Mouse (Mus musculus): ENCODE measurements at regions not wholly inside any gene's neighbourhood (a gene's known extent, or its start where the extent isn't known, plus 50 kb on each side); places are given as distances from the start of the nearest gene placed in this dataset.

- DNase-seq (ENCODE audit: low spot score in 2 of 2), result no peak
These were observed 815.6 kb downstream of the Car8 start for GRCm38 (mm10) chr4:7423204-7423603.

DNA sequence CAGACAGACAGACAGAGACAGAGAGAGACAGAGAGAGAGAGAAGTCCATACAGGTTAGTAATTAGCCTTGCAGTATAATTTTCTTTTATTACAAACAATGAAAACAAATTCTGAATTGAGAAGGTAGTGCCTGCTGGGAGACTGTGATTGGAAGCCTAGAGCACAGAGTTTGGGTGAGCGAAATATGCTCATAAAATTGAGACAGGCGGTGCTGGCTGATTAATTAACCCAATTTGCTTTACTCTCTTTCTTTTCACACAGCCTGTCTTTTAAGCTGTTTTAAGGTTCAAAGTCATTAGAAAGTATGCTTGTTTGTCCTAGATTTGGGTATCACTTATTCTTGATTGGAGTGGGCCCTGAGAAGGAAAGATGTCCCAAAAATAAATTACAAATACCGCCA, 816.1 kb downstream of the Car8 start:
- DNase-seq (ENCODE audit: low spot score in 2 of 2), result no peak

DNA sequence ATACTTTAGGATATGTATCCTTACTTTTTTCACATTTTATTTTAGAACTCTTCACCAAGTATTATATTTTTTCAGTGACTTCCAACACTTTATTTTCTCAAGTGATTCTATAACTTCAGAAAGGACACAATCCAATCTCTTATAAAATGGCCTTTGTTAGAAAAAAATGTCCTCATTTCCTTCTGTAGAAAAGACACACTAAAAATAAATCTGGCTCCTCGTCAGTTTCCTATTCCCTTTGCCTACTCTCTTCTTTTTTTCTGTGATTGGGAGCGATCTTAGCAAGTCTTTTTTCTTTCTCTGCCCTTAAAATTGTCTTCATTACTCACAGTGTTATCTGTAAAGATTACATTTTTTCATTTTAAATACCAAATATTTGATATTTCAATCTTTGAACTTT, 824.5 kb downstream of the Car8 start:
- no peak for DNase-seq (ENCODE audit: low spot score in 2 of 2)

- DNase-seq (ENCODE audit: low spot score in 2 of 2), result no peak
These were observed 846.1 kb downstream of the Car8 start for GRCm38 (mm10) chr4:7392696-7393095.

GRCm38 (mm10) chr4:7391596-7391995, 847.2 kb downstream of the Car8 start:
- DNase-seq (ENCODE audit: low spot score in 2 of 2), result no peak

GRCm38 (mm10) chr4:7385069-7385468, 853.8 kb downstream of the Car8 start:
- no peak for DNase-seq (ENCODE audit: low spot score in 2 of 2)

GRCm38 (mm10) chr4:7379996-7380395, 858.8 kb downstream of the Car8 start:
- DNase-seq (ENCODE audit: low spot score in 2 of 2), result no peak

DNA sequence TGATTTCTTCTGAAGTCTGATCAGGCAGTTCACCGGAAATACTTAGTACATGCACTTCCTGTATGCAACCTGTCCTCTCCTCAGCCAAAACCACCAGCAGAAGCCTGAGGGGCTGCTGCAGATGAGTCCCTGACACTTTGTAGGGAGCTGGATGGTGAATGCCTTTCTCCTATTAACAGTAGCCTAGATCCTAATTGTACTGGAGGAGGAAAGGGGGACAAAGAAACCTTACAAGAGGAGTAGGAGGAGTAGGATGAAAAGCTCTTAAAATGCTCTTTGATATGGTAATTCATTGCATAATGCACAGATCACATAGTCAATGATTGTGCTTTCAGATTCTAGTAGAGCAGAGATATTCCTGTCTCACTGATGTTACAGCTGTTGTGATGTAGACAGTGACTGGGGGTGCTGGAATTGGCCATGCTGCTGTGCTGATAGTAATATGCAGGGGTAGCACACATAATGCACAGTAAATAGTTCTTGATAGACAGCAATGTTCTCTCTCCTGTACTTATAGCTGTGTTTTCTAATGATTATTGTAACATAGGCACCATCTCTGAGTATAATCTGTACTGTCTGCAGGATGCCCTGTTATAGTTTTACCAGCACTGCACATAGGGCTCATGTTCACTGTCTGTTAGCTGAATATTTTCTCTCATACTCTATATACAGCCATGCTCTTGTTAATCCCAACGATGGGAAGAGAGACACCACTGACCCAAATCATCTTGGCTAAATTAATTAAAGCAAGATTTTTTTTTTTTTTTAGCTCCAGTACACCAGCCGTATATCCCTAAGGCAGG, 874.4 kb downstream of the Car8 start:
- DNase-seq (ENCODE audit: low spot score in 2 of 2), result no peak

DNA sequence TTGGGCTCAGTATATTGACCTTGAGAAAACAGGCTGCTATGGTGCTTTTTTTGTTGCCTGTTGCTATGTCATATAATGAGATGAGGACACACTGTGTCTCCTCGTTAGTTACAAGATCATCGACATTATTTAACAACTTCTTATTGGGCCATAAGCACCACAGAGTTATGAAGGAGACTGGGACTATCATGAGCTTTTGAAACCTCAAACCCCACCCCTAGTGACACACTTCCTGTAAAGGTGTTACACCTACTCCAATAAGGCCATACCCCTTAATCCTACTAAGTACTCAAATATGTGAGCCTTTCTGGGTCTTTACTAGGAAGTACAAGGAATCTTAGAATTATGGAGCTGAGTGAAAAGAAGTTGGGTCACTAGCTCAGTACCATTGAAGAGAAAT, 875.3 kb downstream of the Car8 start:
- DNase-seq (ENCODE audit: low spot score in 2 of 2), result no peak

DNA sequence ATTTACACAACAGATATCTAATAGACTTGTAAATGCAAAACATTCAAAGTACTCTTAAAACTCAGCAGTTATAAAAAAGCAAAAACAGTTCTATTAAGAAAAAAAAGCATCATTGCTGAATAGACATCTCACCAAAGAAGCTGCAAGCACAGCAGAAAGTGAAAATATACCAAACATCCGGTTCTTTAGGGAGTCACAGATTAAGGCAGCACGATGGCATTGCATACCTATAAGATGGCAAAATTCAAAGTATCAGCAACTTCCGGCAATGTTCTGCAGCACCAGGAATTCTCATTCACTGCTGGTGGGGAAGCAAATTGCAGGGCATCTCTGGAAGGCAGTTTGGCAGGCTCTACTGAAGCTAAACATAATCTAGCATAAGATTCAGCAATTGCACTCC, 882.6 kb downstream of the Car8 start:
- no peak for DNase-seq (ENCODE audit: low spot score in 2 of 2)

DNA sequence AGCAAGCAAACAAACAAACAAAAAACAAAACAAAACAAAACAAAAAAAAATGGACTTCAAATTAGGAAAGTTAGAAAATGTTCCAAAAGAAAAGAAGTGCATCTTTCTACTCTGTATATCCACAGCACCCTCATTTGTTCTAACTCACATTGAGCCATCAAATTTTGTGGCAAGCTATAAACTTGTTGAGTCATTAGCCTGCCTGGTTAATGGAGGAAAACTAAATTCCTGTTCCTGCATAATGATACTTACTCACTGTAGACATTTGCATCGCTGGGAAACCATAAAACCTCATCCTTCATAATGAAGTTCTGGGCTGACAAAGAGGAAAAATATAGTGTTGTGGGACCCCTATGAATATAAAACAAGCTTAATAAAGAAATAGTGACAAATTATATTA, 891.5 kb downstream of the Car8 start:
- no peak for DNase-seq (ENCODE audit: low spot score in 2 of 2)

DNA sequence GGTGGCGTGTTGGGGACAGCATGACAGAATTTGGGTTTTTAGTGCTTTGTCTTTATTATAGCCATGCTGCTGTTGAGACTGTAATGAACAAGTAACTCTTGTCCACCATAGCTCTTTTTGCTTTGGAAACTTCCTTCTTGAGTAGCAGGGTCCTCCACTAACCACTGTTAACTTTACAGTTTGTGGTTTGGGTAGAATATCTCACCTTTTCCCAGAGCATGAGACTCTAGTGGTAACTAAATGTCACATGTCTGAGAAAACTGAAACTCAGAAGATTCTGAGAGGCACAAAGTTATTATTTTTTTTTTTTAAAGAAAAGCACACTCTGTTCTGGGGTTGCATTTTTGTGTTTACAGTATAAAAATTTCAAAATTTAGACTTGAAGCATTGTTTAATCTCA, 897.7 kb downstream of the Car8 start:
- DNase-seq (ENCODE audit: low spot score in 2 of 2), result no peak

GRCm38 (mm10) chr4:7314261-7314660, 924.6 kb downstream of the Car8 start:
- DNase-seq (ENCODE audit: low spot score in 2 of 2), result no peak

GRCm38 (mm10) chr4:7313219-7313618, 925.6 kb downstream of the Car8 start:
- no peak for DNase-seq (ENCODE audit: low spot score in 2 of 2)

- DNase-seq (ENCODE audit: low spot score in 2 of 2), result no peak
These were observed 926.7 kb downstream of the Car8 start for GRCm38 (mm10) chr4:7312160-7312559.

- DNase-seq (ENCODE audit: low spot score in 2 of 2), result no peak
These were observed 969.8 kb downstream of the Car8 start for GRCm38 (mm10) chr4:7269047-7269446.

DNA sequence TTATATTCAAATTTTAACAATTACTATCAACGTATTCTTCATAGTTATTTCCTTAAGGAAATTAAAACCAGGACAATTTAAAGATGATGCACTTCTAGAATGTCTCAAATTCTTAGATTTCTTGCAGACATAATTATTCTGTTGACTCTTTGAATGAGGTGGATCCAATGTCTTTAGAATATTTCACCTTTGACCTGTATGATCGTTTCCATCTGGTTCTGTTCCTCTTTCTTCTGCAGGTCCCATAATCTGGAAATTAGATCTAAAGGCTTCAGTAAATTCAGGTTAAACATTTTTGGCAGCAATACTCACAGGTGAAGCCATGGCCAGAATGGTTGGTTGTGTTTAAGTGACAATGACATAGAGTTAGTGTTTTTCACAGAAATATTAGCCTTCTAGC, 982.4 kb downstream of the Car8 start:
- no peak for DNase-seq (ENCODE audit: low spot score in 2 of 2)

- peak in 1 of 2 experiments; percentile 37 for DNase-seq (ENCODE audit: low spot score in 2 of 2)
These were observed 985.2 kb downstream of the Car8 start for GRCm38 (mm10) chr4:7253616-7254015.

DNA sequence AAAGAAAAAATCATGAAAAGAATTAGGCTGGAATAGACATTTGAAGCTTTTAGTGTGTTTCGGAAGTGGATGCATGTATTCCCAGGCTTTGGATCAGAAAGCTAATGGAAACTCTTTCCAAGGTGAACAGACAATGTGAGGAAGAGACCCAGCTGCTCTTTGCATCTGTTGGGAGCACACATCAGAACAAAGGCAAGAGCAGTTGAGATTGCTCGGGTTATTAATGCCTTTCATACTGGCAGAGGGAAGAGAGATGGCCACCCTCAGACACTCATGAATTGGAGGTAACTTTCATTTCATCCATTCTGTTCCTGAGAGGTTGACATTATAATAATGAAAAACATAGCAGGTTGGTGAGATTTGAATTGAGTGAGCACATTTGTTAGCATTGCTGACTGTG, 987.2 kb downstream of the Car8 start:
- DNase-seq (ENCODE audit: low spot score in 2 of 2), result no peak

DNA sequence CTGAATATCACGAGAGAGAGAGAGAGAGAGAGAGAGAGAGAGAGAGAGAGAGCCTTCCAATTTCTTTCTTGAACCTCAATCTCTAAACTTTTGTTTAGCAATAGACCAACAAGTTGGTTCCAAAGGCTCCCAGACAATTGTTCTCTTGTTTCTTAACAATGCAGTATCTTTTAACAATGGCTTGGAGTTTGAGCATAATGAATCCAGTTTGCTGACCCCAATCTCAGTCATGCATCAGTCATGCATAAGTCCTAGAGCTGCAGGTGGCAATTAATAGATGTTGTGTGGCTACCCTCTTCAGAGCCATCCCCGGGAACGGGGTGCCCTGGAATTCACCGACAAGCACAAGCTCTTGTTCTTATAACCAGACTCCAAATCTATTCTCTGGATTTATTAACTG, 991.0 kb downstream of the Car8 start:
- DNase-seq (ENCODE audit: low spot score in 2 of 2), result no peak

- no peak for DNase-seq (ENCODE audit: low spot score in 2 of 2)
These were observed 991.6 kb downstream of the Car8 start for GRCm38 (mm10) chr4:7247244-7247643.

- no peak for DNase-seq (ENCODE audit: low spot score in 2 of 2)
These were observed 992.0 kb downstream of the Car8 start for GRCm38 (mm10) chr4:7246828-7247227.

- no peak for DNase-seq (ENCODE audit: low spot score in 2 of 2)
These were observed 993.2 kb downstream of the Car8 start for GRCm38 (mm10) chr4:7245653-7246052.

DNA sequence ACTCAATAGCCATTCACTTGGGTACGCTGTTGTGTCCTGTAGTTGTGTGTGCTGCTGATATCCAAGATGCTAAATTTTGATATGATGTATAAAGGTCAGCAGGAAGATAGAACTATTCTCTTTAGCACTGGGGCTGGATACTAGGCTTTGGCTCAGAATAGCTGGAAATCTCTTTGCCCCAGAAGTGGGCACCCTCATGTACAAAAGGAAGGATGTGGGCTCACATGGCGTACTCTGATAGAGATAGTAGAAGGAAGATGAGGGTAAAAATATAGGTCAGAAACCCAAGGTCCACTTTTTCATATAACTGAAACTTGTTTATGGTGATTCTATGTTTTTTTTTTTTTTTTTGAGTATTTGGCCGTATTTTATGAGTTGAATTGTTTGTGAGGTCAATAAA, 1001.0 kb downstream of the Car8 start:
- no peak for DNase-seq (ENCODE audit: low spot score in 2 of 2)

Data from right cerebral cortex, adult 2 months (tissue).